Mouse (Mus musculus) intestine, postnatal 0 days (tissue): ENCODE data around the gene Cacna1s. TPM values are rescaled to one million over a fixed set of nuclear protein-coding genes. Genes with fewer than 3 reads are reported as not detected.

ENCODE experiments used
- ATAC-seq: fragments of 200-750 bp; cut with Nextera tagmentation; 2 replicates; pipeline ENCODE4 v1.8.0; 2017; ENCODE audit warnings: mild to moderate bottlenecking, moderate TSS enrichment, moderate library complexity
- H3K27ac ChIP-seq: fragments of 300-500 bp; sonication (generic); 2 replicates; pipeline ENCODE4 v1.5.1; 2014; ENCODE audit warnings: mild to moderate bottlenecking, low read depth, low read length, moderate library complexity
- H3K27me3 ChIP-seq: fragments of 300-500 bp; sonication (generic); replicated peaks from 2 replicates; pipeline ENCODE4 v1.6.1; 2014; ENCODE audit warnings: low read length, mixed read lengths; ENCODE audit not compliant: control insufficient read depth, insufficient read depth
- H3K36me3 ChIP-seq: fragments of 300-500 bp; sonication (generic); 2 replicates; pipeline ENCODE4 v1.6.1; 2014; ENCODE audit warnings: mild to moderate bottlenecking, moderate library complexity; ENCODE audit not compliant: control insufficient read depth, insufficient read depth
- H3K4me1 ChIP-seq: fragments of 300-500 bp; sonication (generic); replicated peaks from 2 replicates; pipeline ENCODE4 v1.6.1; 2014; ENCODE audit warnings: antibody characterized with exemption, low read length, mixed read lengths; ENCODE audit not compliant: control insufficient read depth, insufficient read depth
- H3K4me2 ChIP-seq: fragments of 300-500 bp; sonication (generic); replicated peaks from 2 replicates; pipeline ENCODE4 v1.6.1; 2014; ENCODE audit warnings: low read depth, mild to moderate bottlenecking, moderate library complexity
- H3K4me3 ChIP-seq: fragments of 300-500 bp; sonication (generic); 2 replicates; pipeline ENCODE4 v1.5.1; 2014; ENCODE audit warnings: low read depth, low read length
- H3K9ac ChIP-seq: fragments of 300-500 bp; sonication (generic); 2 replicates; pipeline ENCODE4 v1.6.1; 2014; ENCODE audit warnings: mild to moderate bottlenecking, low read depth, low read length
- H3K9me3 ChIP-seq: fragments of 300-500 bp; sonication (generic); 2 replicates; pipeline ENCODE4 v1.6.1; 2016; ENCODE audit warnings: mixed run types; ENCODE audit not compliant: control insufficient read depth
- CTCF ChIP-seq: sonication (generic); IDR thresholded peaks from 2 replicates; pipeline ENCODE4 v1.5.1; 2016; ENCODE audit warnings: low read depth, mild to moderate bottlenecking, control low read depth, antibody characterized with exemption, moderate library complexity
- WGBS: fragments of 180-500 bp; shearing (Covaris S2); extraction: QIAGEN DNeasy Blood & Tissue Kit; methylation state at CpG from one replicate; pipeline ENCODE4 v1.1.7; 2014; 5-methylcytosine and 5-hydroxymethylcytosine counted together
- polyA plus RNA-seq: library from polyadenylated mRNA; unstranded; fragments of >200 nt; fragmentation: Nextera tagmentation; extraction: Ambion mirVana; gene quantifications from 2 replicates; pipeline ENCODE4 v1.2.1, GENCODE M21; 2015

Gene Cacna1s
- polyA plus RNA-seq, 1 experiment from 2014 or later = 0.22 TPM

DNA sequence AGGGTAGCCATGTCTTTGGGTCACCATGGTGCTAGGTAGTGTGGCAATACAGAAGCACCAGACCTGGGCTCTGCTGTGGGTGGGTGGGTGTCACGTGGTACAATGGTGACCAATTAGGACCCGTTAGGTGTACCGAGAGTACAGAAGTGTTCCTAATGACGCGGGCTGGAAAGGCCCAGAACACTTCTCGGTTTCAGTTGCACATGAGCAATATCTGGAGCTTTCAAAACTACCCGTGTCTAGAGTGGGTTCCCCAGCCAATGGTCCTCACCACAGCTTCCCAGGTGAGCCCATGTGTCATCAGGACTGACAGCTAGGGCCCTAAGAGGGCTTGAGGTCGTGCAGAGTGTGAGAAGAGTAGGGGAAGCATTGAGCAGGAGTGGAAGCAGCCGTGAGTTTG is 64.5 kb downstream of the Cacna1s start:
- Histone ChIP-seq H3K4me2 (no peak overlapping the region), H3K27me3 (no peaks in the 10 kb centered on the region), H3K9me3 (no peaks in the 10 kb centered on the region), H3K36me3 (no peaks in the 10 kb centered on the region), H3K4me3 (no peak overlapping the region), H3K27ac (no peak overlapping the region), H3K9ac (no peak overlapping the region), H3K4me1 (peaks cover 8% of the 10 kb centered on the region; the same call in 1 of the 2 replicates)
- 89% methylated on average over 9 of the region's 9 CpGs for WGBS
- no peak for TF ChIP-seq CTCF
- ATAC-seq = no peak

DNA sequence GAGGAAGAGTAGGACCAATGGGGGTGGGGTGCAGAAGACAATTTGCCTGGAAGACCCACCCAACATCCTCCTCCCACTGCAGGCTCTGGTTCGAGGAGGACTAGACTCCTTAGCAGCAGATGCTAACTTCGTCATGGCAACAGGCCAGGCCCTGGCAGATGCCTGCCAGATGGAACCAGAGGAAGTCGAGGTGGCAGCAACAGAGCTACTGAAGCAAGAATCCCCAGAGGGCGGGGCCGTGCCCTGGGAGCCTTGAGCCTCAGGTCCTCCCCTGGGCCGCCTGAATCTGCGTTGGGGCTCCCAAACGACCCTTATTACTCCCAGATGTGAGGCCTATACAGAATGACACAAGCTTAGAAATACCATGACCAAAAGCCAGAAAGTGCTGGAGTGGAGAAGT is 66.3 kb downstream of the Cacna1s start:
- no peak for TF ChIP-seq CTCF
- 46% methylated on average over 8 of the region's 8 CpGs for WGBS
- no peak for ATAC-seq

DNA sequence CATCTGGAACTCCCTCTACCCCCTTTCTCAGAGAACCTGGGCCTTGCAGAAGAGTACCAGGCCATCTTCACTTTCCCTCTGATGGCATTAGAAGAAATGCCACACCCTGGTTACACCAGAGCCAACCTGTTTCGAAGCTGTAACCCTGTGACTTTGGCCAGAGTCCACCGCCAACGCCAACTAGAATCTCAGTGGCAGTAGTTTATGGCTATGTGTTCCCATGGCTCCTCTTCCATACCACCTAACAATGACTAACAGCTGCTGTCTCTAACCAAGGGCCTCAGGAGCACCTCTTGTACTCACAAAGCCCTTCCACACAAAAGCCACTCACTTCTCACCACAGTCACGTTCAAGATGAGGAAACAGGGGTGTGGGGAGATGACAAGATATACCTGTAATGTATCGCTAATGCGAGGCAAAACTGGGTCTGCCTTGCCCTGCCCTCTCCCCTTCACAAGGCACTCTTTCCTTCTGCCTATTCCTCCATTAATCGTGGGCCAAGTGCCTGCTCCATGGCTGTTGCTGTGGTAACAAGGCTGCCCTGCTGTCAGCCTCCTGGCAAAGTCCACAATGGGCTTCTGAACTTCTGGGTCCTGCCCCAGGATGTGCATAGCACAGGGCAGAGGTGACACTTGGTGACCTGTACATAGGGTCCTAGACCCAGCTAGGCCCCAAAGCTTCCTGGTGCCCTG is 67.2 kb downstream of the Cacna1s start:
- H3K4me2 ChIP-seq = no peak overlapping the region
- no peaks in the 10 kb centered on the region for H3K36me3 ChIP-seq
- no peak for TF ChIP-seq CTCF
- H3K4me3 ChIP-seq = no peak overlapping the region
- H3K4me1 ChIP-seq = peaks cover 14% of the 10 kb centered on the region
- 37% methylated on average over 7 of the region's 7 CpGs for WGBS
- no peaks in the 10 kb centered on the region for H3K27me3 ChIP-seq
- H3K9ac ChIP-seq = no peak overlapping the region
- H3K27ac ChIP-seq = peak overlapping the region; percentile 93
- no peaks in the 10 kb centered on the region for H3K9me3 ChIP-seq
- peak; percentile 90 for ATAC-seq

More for the DNA sequence above, 66.3 kb downstream of the Cacna1s start:
- no peak overlapping the region for H3K4me2 ChIP-seq
- peaks cover 8% of the 10 kb centered on the region; the same call in 1 of the 2 replicates for H3K4me1 ChIP-seq
- no peak overlapping the region for H3K4me3 ChIP-seq
- H3K36me3 ChIP-seq = no peaks in the 10 kb centered on the region
- no peaks in the 10 kb centered on the region for H3K9me3 ChIP-seq
- H3K27ac ChIP-seq = peak overlapping the region; percentile 89
- H3K27me3 ChIP-seq = no peaks in the 10 kb centered on the region
- H3K9ac ChIP-seq = no peak overlapping the region

DNA sequence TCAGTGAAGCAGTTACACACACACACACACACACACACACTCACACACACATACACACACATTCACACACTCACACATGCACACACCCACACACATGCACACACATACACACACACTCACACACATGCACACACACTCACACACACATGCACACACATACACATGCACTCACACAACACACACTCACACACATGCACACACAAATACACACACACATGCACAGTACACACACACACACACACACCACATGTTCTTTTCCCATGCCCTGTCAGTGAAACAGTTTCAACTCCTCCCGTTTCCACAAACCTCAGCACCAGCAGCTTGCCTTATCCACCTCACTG is 67.7 kb downstream of the Cacna1s start:
- H3K27me3 ChIP-seq = no peaks in the 10 kb centered on the region
- no peak overlapping the region for H3K4me3 ChIP-seq
- peak; percentile 9; the same call in 1 of the 2 replicates for ATAC-seq
- H3K9me3 ChIP-seq = no peaks in the 10 kb centered on the region
- H3K4me1 ChIP-seq = peaks cover 19% of the 10 kb centered on the region
- no peak for TF ChIP-seq CTCF
- 32% methylated on average over 1 of the region's 1 CpGs for WGBS
- H3K36me3 ChIP-seq = no peaks in the 10 kb centered on the region
- peak overlapping the region; percentile 93 for H3K27ac ChIP-seq
- no peak overlapping the region for H3K4me2 ChIP-seq
- no peak overlapping the region for H3K9ac ChIP-seq

DNA sequence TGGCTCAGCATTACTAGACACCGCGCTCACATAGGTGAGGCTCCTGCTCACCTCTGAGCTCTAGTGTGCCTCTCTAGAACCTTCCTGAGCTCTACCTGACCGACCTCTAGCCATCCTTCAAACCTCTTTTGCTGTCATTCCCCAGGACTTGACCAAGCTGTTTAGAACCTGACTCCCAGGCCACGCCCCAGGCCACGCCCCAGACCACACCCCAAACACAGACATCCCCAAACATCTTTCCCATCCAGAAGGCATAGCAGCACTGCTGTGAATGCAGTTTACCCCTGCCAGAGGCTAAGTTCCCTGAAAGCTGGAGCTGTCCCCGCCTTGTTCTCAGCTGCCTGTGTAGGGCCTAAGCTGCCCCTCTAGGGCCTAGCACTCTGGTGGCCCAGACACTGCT is 68.2 kb downstream of the Cacna1s start:
- no peak; the same call in 1 of the 2 replicates for ATAC-seq
- 42% methylated on average over 6 of the region's 6 CpGs for WGBS
- Histone ChIP-seq H3K9me3 (no peaks in the 10 kb centered on the region), H3K36me3 (no peaks in the 10 kb centered on the region), H3K4me3 (no peak overlapping the region), H3K27me3 (no peaks in the 10 kb centered on the region), H3K4me1 (peaks cover 24% of the 10 kb centered on the region), H3K27ac (peak overlapping the region; percentile 93; the same call in 1 of the 2 replicates), H3K9ac (no peak overlapping the region), H3K4me2 (no peak overlapping the region)
- no peak for TF ChIP-seq CTCF

DNA sequence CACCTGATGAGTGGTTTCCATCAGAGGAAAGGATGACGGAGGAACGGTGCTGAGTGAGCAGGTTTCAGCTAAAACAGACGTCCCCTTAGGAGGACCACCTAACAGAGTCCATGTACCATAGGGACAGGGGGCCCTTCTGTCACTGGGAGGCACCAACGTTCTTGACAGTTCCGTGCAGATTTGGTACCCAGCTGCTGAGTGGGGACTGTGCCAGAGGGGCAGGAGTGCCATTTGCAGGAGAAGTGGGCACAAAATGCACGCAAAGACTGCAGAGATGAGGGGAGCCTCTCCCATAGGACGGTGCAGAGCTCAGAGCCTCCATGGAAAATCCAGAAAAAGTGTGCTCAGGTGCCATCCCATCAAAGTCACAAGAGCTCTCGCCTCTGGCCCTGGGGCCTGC is 69.5 kb downstream of the Cacna1s start:
- Histone ChIP-seq H3K9me3 (no peaks in the 10 kb centered on the region), H3K27ac (no peak overlapping the region), H3K4me3 (no peak overlapping the region), H3K4me1 (peaks cover 24% of the 10 kb centered on the region), H3K4me2 (no peak overlapping the region), H3K27me3 (no peaks in the 10 kb centered on the region), H3K9ac (no peak overlapping the region), H3K36me3 (no peaks in the 10 kb centered on the region)
- no peak for ATAC-seq
- TF ChIP-seq CTCF = no peak
- WGBS = 91% methylated on average over 8 of the region's 8 CpGs
